Mouse (Mus musculus) frontal cortex, adult 2 months (tissue): ENCODE results near the gene Lhpp. TPM values are rescaled to one million over a fixed set of nuclear protein-coding genes. Genes with fewer than 3 reads are reported as not detected.

ENCODE experiments used
- DNase-seq, 2 experiments: peaks; one replicate each; pipeline ENCODE4 v3.0.0; 2022; ENCODE audit warnings: low spot score in 1 of 2; ENCODE audit errors: extremely low spot score in 1 of 2
- polyA plus RNA-seq: library from polyadenylated mRNA; depleted of rRNA; stranded (reverse); fragments of >200 nt; gene quantifications from 2 replicates; pipeline ENCODE4 v1.2.3, GENCODE M21; 2012

The Lhpp gene
- polyA plus RNA-seq, 1 experiment, result 29.2 TPM

- peak in 1 of 2 experiments; percentile 45 for DNase-seq
Observed at GRCm38 (mm10) chr7:132702492-132703070, 92.1 kb downstream of the Lhpp start.

DNA sequence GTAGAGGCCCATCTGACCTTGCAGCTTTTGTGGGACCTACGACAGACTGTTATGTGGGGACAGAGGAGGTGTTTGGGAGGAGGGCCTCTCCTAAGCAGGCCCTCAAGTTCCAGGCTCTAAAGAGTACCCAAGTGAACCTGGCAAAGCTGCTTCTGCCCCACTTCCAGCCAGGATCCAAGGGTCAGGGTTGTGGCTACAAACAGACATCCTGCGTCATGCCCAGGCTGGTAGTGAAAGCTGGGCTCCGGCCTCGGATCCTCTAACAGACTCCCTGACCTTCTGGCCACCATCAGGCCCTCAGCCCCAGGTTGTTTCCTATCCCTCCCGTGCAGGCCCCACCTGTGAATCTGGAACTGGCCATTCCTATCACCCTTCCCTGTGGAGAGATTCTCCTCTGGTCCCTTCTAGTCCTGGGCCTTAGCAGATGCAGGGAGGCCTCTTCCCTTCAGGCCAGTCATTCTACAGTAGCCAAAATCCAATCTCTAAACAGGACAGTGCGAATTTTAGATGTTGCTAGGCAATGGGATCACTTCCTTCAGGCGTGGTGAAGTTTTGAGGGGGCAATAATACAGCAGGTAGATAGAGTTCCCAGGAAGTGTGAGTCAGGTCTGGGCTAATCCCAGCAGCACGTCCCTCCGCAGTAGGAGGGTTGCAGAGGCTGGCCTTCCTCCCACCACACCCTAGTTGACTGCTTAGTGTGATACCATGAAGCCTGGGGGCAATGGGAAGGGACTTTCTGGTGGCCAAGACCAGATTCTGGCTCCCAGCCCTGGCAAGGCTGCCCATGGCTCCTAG, 93.3 kb downstream of the Lhpp start:
- no peak for DNase-seq

DNA sequence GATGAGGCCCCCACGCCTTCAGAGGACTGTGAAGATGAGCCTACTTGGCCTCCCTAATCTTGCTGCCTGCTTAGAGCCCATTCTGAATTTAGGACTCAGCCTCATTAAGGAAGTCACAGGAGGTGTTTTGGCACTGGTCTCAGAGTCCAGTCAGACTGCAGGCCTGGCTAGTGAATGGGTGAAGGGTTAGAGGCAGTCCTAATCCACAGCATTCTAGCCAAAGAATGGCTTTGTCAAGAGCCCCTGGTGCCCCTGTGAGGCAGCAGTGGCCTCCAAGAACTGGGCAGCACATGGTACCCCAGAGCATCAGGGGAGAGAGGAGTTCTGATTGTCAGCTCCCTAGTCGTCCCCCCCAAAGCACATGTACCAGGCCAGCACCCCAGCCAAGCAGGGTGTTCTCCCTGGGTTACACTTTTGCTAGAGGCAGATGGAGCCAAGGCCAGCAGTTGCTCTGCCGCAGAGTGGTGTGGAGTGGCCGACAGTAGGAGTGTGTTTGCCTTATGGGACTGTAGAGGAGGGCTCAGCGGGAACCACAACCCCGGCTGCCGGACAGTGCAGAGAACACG, 94.0 kb downstream of the Lhpp start:
- DNase-seq, result no peak

DNA sequence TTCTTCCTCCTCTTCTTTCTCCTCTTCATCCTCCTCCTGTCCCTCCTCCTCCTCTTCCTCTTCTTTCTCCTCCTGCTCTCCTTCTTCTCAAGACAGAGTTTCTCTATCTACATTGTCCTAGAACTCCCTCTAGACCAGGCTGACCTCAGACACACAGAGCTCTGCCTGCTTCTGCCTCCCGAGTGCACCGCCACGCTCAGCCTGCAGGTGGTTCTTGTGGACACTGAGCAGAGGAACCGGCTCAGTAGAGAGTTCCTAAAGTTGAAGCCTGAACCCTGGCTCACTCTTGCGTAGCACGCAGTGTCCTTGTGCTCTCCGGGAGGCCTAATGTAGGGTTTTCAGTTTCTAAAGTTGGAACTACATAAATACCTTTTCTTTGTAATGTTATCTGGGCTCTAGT, 94.7 kb downstream of the Lhpp start:
- no peak for DNase-seq

GRCm38 (mm10) chr7:132711579-132711978, 101.1 kb downstream of the Lhpp start:
- no peak for DNase-seq

GRCm38 (mm10) chr7:132712044-132712708, 101.7 kb downstream of the Lhpp start:
- DNase-seq, result no peak

DNA sequence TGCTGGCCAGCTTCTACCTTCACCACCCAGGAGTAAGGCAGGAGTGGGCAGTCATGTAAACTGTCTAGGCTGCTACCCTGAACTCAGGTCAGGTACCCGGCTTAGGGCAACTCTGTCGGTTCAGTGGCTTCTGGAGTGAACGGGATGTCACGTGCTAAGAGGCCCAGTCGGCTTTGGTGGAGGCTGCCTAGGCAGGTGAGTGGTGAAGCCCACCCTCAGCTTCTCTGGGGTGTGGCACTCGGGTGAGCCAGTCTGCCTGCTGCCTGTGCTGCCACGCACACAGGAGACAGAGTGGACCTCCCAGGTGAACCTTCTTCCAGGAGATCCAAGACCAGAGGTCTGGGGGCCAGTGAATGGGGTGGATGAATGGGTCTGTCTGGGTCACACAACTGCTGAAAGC, 102.5 kb downstream of the Lhpp start:
- DNase-seq, result no peak

GRCm38 (mm10) chr7:132713483-132714126, 103.2 kb downstream of the Lhpp start:
- no peak for DNase-seq

- peak; percentile 66 for DNase-seq
Observed at GRCm38 (mm10) chr7:132714236-132714923, 103.9 kb downstream of the Lhpp start.

GRCm38 (mm10) chr7:132715259-132715658, 104.8 kb downstream of the Lhpp start:
- DNase-seq, result no peak

DNA sequence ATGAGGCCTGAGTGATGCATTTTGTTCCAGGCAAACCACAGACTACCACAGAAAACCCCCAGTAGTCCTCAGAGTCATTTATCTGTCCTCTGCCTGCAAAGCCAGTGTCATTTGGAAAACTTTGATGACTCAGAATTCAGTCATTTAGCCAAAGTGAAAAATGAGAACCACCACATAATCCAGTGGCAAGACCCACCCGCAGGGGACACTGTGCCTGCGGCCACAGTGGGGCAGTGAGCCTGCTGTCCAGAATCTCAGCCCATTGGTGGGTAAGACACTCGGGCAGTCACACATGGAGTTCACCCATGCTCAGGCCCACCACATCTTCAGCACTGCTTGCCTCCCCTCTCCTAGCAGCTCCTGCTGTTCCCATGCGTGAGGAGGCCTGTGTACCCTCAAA, 109.1 kb downstream of the Lhpp start:
- DNase-seq, result no peak

DNA sequence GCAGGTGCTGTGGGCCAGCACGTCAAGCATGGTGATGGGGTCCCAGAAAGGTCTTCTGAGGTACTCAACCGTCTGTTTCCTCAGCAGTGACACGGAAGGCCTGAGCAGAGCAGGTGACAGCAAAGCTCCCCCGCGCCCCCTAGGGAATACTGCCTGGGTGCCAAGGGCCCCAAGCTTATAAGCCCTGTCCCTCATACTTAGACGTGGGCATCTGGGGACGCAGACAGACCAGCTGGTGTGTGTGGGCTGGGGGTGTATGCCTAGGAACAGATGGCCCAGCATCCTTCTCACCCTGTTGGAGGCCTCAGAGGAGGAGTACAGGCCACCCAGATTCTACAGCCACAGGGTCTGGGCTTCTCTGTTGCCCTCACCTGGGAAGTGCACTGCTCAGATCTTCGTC, 110.1 kb downstream of the Lhpp start:
- peak in 1 of 2 experiments; percentile 67 for DNase-seq

DNA sequence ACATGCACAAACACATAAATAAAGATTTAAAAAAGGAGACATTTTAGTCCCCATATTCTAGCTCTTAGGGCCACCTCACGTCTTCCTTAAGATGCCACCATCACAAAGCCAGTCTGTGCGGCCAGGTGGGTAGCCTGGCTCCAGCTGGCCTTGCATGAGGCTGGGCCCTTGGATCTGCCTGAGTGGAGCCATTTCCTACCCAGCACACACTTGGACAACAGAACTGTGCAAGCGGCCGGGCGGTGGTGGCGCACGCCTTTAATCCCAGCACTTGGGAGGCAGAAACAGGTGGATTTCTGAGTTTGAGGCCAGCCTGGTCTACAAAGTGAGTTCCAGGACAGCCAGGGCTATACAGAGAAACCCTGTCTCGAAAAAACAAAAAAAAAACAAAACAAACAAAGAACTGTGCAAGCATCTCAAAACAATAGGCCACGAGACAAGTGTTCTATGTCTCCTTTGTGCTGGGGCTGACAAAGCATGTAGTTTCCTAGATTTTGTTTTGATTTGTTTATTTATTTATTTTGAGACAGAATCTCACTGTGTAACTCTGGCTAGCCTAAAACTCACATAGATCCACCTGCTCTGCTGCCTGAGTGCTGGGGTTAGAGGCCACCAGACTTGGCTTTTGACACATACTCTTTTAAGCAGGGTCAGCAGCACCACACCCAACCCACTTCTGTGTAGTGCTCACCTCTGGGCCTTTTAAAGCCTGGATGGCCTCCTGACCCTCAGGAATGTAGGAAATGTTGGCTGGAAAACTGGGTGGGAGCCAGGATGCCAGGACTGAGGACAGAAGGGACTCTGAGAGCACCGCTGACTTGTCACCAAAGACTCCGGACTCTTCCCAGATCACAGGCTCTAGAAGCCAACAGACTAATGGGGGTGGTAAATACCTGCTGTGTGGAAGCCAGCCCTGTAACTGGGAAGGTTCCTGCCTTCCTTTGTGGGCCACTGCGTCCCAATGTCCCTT, 112.2 kb downstream of the Lhpp start:
- no peak for DNase-seq

DNA sequence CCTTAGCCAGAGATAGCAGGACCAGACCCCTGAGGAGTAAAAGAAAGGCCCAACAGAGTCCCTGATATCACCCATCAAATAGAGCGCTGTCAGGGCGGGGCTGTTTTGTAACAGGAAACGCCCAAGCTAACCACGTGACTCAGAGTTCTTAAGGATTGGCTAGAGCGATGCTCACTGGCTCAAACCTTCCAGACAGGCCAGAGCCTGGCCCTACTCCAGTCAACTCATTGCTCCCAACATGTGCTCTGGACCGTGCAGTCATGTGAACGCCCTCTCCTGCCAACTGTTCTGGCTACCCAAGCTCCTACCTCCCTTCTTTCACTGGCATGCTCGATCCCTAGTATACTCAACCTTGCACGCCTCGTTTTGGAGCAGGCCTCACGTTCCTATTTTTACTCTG, 113.5 kb downstream of the Lhpp start:
- peak in 1 of 2 experiments; percentile 57 for DNase-seq

- no peak for DNase-seq
Observed at GRCm38 (mm10) chr7:132724501-132725062, 114.1 kb downstream of the Lhpp start.

DNA sequence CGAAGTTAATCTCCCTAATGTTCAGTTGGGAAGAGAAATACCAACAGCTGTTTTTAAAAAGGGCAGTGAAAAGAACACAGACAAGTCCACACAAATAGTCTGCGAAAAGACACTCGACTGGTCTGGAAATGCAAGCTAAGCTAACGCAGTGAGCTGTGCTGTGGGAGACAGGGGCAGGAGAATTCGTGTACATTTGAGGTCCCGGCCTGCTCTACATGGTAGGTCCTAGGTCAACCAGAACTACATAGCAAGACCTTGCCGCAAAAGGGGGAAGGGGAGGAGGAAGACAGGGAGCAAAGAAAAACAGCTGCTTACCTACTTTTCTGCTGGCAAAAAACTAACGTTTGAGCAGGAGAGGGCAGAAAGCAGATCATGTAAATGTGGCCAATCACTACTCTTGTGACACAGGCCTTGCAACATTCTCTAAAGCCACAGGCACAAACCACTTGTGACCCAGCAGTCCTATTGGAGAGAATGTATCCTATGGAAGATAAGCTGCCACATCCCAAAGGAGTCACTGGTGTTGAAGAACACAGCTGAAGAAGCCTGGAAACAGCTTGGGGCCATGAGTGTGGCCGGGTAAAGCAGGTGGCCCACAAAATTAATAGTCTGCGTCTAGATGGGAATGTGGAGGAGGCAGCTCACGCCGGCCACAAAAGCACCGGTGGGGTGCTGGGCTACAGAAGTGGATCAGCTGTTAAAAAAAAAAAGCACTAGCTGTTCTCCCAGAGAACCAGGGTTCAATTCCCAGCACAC, 115.8 kb downstream of the Lhpp start:
- DNase-seq, result no peak

GRCm38 (mm10) chr7:132729093-132729831, 118.8 kb downstream of the Lhpp start:
- no peak for DNase-seq
